Mouse (Mus musculus) midbrain, embryonic 16.5 days (tissue): ENCODE measurements at regions not wholly inside any gene's neighbourhood (a gene's known extent, or its start where the extent isn't known, plus 50 kb on each side); places are given as distances from the start of the nearest gene placed in this dataset.

Experiments
- ATAC-seq: fragments of 200-750 bp; cut with Nextera tagmentation; 2 replicates; pipeline ENCODE4 v1.8.0; 2017; ENCODE audit warnings: moderate TSS enrichment
- H3K27ac ChIP-seq: fragments of 300-500 bp; sonication (generic); 2 replicates; pipeline ENCODE4 v1.5.1; 2014; ENCODE audit warnings: mild to moderate bottlenecking, low read length, mixed read lengths
- H3K27me3 ChIP-seq: fragments of 300-500 bp; sonication (generic); 2 replicates; pipeline ENCODE4 v1.6.1; 2014; ENCODE audit warnings: low read depth, low read length, mixed read lengths; ENCODE audit not compliant: control insufficient read depth, insufficient read depth
- H3K36me3 ChIP-seq: fragments of 300-500 bp; sonication (generic); 2 replicates; pipeline ENCODE4 v1.6.1; 2014; ENCODE audit warnings: mild to moderate bottlenecking, low read length, moderate library complexity, mixed read lengths; ENCODE audit not compliant: control insufficient read depth, insufficient read depth
- H3K4me1 ChIP-seq: fragments of 300-500 bp; sonication (generic); 2 replicates; pipeline ENCODE4 v1.6.1; 2014; ENCODE audit warnings: mild to moderate bottlenecking, low read length, mixed read lengths; ENCODE audit not compliant: control insufficient read depth, insufficient read depth
- H3K4me2 ChIP-seq: fragments of 300-500 bp; sonication (generic); 2 replicates; pipeline ENCODE4 v1.6.1; 2014; ENCODE audit warnings: mild to moderate bottlenecking, low read length, mixed read lengths
- H3K4me3 ChIP-seq: fragments of 300-500 bp; sonication (generic); 2 replicates; pipeline ENCODE4 v1.5.1; 2014; ENCODE audit warnings: low read depth, mild to moderate bottlenecking, low read length, moderate library complexity, mixed read lengths
- H3K9ac ChIP-seq: fragments of 300-500 bp; sonication (generic); 2 replicates; pipeline ENCODE4 v1.6.1; 2014; ENCODE audit warnings: low read depth, low read length, mixed read lengths
- H3K9me3 ChIP-seq: fragments of 300-500 bp; sonication (generic); replicated peaks from 2 replicates; pipeline ENCODE4 v1.6.1; 2014; ENCODE audit warnings: mild to moderate bottlenecking, low read length, mixed read lengths; ENCODE audit not compliant: control insufficient read depth, poor library complexity, severe bottlenecking
- WGBS: fragments of 180-500 bp; shearing (Covaris S2); extraction: QIAGEN DNeasy Blood & Tissue Kit; methylation state at CpG from one replicate; pipeline ENCODE4 v1.1.7; 2014; 5-methylcytosine and 5-hydroxymethylcytosine counted together

DNA sequence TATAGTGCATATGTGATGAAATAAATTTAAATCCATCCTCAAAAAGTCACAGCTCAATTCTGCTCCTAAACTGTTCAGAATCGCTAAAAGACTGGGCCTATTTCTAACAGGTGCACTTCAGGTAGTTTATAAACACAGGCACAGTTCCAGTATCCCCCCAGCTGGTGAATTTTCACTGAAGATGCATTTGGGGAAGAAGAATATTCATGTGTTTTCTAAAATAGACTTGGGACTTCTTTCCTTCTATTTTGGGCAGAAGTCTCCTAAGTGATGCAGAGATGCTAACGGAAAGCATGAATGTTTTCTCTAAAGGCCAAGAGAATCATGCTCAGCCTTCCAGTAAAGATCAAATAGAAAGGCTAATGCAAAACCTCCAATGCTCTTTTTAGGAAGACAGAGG is 660.9 kb upstream of the Dpp10 start:
- Histone ChIP-seq H3K4me3 (no peak overlapping the region), H3K9ac (no peak overlapping the region), H3K4me2 (no peak overlapping the region), H3K4me1 (no peaks in the 10 kb centered on the region), H3K27ac (no peak overlapping the region), H3K27me3 (no peaks in the 10 kb centered on the region), H3K36me3 (no peaks in the 10 kb centered on the region), H3K9me3 (no peaks in the 10 kb centered on the region)
- ATAC-seq, result no peak
- 86% methylated on average over 2 of the region's 2 CpGs for WGBS

DNA sequence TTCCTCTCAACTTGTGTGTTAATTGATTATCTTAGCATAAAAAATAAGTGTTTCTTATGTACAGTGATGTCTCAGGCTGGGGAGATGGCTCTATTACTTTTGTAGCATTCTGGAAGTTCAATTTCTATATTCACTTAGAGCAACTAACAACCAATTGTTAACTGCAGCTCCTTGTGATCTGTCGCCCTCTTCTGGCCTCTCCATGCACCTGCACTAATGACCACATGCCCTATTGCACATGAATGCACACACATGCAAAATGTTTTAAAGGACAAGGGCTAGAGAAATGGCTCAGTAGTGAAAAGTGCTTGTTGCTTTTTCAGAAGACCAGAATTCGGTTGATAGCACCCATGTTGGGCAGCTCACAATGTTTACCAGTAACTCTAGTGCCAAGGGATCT is 629.1 kb upstream of the Dpp10 start:
- Histone ChIP-seq H3K9ac (no peak overlapping the region), H3K27me3 (no peaks in the 10 kb centered on the region), H3K27ac (no peak overlapping the region), H3K4me3 (no peak overlapping the region), H3K4me2 (no peak overlapping the region), H3K4me1 (no peaks in the 10 kb centered on the region), H3K36me3 (no peaks in the 10 kb centered on the region), H3K9me3 (0 out of 2 replicates have a peak, but pooled peaks cover 2% of the 10 kb centered on the region)
- no peak for ATAC-seq
- WGBS, result 33% methylated on average over 2 of the region's 2 CpGs

DNA sequence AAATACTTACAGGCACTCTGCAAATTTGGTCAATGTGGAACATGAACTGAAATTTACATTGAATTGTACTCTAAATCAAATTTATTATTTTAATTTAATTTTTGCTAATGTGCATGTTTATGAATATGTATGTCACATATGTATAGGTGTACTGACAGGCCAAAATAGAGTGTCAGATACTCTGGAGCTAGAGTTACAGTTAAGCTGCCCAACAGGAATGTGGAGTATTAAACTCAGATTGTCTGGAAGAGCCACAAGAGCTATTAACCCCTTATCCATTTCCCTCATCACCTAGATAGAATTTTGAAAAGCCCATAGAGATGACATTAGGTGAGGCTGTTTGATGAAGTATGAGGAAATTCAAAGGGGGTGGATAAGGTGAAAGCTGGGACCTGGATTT is 607.5 kb upstream of the Dpp10 start:
- Histone ChIP-seq H3K9me3 (no peaks in the 10 kb centered on the region), H3K4me2 (no peak overlapping the region), H3K36me3 (no peaks in the 10 kb centered on the region), H3K9ac (no peak overlapping the region), H3K27ac (no peak overlapping the region), H3K4me3 (no peak overlapping the region), H3K4me1 (no peaks in the 10 kb centered on the region), H3K27me3 (no peaks in the 10 kb centered on the region)
- no peak for ATAC-seq

GRCm38 (mm10) chr1:124652251-124652861 is 607.0 kb upstream of the Dpp10 start:
- H3K9ac ChIP-seq, result no peak overlapping the region
- H3K36me3 ChIP-seq, result no peaks in the 10 kb centered on the region
- WGBS, result 75% methylated on average over 3 of the region's 3 CpGs
- no peak overlapping the region for H3K4me2 ChIP-seq
- no peaks in the 10 kb centered on the region for H3K9me3 ChIP-seq
- H3K4me3 ChIP-seq, result no peak overlapping the region
- H3K4me1 ChIP-seq, result no peaks in the 10 kb centered on the region
- H3K27me3 ChIP-seq, result no peaks in the 10 kb centered on the region
- peak; percentile 73; the same call in 1 of the 2 replicates for ATAC-seq
- H3K27ac ChIP-seq, result no peak overlapping the region

DNA sequence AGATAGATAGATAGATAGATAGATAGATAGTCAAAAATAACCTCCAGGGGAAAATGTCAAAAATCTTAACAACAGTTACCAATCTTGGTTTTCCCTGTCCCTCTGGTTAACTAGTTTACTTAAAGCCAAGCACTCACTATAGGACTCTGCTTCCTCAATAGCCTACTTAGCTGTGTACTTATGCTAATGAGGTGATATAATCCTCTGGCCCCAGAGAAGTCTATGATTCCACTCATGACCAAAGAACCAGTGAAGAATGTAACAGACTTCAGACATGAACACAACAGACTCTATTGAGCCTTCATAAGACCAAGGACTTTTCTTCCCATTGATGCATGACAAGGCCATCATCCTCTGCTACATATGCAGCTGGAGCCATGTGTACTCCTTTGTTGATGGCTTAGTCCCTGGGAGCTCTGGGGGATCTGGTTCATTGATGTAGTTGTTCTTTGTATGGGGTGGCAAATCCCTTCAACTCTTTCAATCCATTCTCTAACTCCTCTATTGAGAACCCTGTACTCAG is 589.9 kb upstream of the Dpp10 start:
- Histone ChIP-seq H3K27ac (no peak overlapping the region), H3K4me3 (no peak overlapping the region), H3K4me1 (no peaks in the 10 kb centered on the region), H3K27me3 (no peaks in the 10 kb centered on the region), H3K9me3 (no peaks in the 10 kb centered on the region), H3K4me2 (no peak overlapping the region), H3K9ac (no peak overlapping the region), H3K36me3 (no peaks in the 10 kb centered on the region)
- no peak for ATAC-seq

- H3K27ac ChIP-seq, result no peak overlapping the region
- H3K4me3 ChIP-seq, result no peak overlapping the region
- no peaks in the 10 kb centered on the region for H3K27me3 ChIP-seq
- ATAC-seq, result no peak
- H3K36me3 ChIP-seq, result no peaks in the 10 kb centered on the region
- H3K4me1 ChIP-seq, result no peaks in the 10 kb centered on the region
- no peak overlapping the region for H3K4me2 ChIP-seq
- no peak overlapping the region for H3K9ac ChIP-seq
- no peaks in the 10 kb centered on the region for H3K9me3 ChIP-seq
Measured at GRCm38 (mm10) chr1:124630084-124630483, 584.7 kb upstream of the Dpp10 start.

GRCm38 (mm10) chr1:124584620-124585019 is 539.3 kb upstream of the Dpp10 start:
- no peak overlapping the region for H3K4me3 ChIP-seq
- no peak overlapping the region for H3K27ac ChIP-seq
- 91% methylated on average over 1 of the region's 1 CpGs for WGBS
- no peak overlapping the region for H3K9ac ChIP-seq
- H3K36me3 ChIP-seq, result no peaks in the 10 kb centered on the region
- no peaks in the 10 kb centered on the region for H3K4me1 ChIP-seq
- H3K27me3 ChIP-seq, result no peaks in the 10 kb centered on the region
- ATAC-seq, result no peak
- H3K4me2 ChIP-seq, result no peak overlapping the region
- H3K9me3 ChIP-seq, result no peaks in the 10 kb centered on the region
